Mouse (Mus musculus): ENCODE results near the gene Cd22. TPM values are rescaled to one million over a fixed set of nuclear protein-coding genes. Genes with fewer than 3 reads are reported as not detected.

Cd22 gene
- polyA plus RNA-seq, 1 experiment, result 0.03 TPM

DNA sequence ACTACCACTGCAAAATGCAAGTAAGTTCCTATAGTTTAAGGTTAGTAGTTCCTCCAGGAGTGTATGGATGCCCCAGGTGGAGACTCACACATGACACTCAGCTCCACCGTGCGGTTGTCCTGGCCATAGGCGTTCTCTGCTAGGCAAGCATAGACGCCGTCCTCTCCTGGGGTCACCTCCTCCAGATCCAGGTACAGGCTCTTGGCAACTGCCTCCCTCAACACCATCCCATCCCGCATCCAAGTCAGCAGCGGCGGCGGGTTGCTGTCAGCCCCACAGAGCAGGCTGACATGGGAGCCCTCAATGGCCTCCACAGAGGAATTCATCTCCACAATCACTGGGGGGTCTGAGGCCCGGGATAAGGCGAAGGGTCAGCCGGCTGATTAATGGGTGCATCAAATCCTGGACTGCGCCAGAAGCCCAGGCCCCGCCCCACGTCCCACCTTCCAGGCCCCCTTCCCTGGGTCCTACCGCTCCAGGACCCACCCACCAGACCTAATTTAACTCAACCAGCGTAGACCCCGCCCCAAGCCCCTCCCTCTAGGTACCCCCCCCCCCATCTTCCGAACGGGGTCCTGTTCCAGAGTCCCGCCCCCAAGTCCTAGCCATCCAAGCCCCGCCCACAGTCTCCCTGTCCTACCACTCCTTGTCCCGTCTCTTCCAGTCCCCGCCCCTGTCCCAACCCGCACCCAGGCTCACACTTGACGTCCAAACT, 28.3 kb upstream of the Cd22 start:
- peaks cover 26% of the 10 kb centered on the region for H3K4me1 ChIP-seq
- no peaks in the 10 kb centered on the region for H3K36me3 ChIP-seq (replicated peaks; ENCODE audit: low read length)
- H3K4me3 ChIP-seq (replicated peaks), result peak overlapping the region; percentile 86
- no peak for TF ChIP-seq GATA1 (IDR thresholded peaks at IDR 0.05; ENCODE audit: borderline replicate concordance, low read length)
- TF ChIP-seq FLI1 (IDR thresholded peaks at IDR 0.05; ENCODE audit: low read length), result no peak
- peaks cover 70% of the 10 kb centered on the region for H3K27me3 ChIP-seq (replicated peaks)
- no peaks in the 10 kb centered on the region for H3K9me3 ChIP-seq

DNA sequence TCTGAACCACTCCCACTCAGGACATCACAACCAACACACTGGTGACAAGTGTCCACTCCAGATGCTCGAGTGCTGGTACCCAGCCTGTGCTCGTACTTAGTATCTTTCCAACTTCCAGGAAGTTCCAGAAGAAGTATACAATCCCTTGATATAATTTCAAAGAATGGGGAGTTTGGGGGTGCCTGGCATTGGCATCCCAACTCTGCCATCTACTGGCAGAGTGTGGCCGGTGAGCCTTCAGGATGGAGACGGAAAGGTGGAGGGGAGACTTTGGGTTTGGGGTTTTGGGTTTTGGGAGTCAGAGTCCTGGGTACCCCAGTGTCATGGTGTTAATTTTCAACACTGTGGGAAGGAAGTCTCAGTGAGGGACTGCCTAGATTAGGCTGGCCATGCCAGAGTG, 23.9 kb upstream of the Cd22 start:
- Histone ChIP-seq H3K4me3 (replicated peaks) (no peak overlapping the region), H3K27me3 (replicated peaks) (peaks cover 72% of the 10 kb centered on the region), H3K9me3 (no peaks in the 10 kb centered on the region), H3K36me3 (replicated peaks; ENCODE audit: low read length) (no peaks in the 10 kb centered on the region), H3K4me1 (peaks cover 21% of the 10 kb centered on the region)
- TF ChIP-seq GATA1 (IDR thresholded peaks at IDR 0.05; ENCODE audit: borderline replicate concordance, low read length), result no peak
- no peak for TF ChIP-seq FLI1 (IDR thresholded peaks at IDR 0.05; ENCODE audit: low read length)

DNA sequence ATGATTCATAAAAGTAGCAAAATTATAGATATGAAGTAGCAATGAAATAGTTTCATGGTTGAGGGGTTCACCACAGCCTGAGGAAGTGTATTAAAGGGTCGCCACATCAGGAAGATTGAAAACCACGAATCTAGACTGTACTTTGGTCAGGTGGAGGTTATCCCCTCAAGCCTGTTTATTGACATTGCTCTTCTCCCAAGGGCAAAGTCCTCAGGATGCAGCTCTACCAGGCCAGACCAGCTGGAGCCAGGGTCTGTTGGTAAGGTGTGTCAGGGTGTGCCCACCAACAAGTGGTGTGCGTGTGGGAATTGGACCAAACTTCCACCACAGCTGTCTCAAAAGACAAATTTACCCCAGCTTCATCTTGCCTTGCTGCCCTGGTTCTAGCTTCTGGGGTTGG, 15.1 kb upstream of the Cd22 start:
- no peaks in the 10 kb centered on the region for H3K36me3 ChIP-seq (replicated peaks; ENCODE audit: low read length)
- no peaks in the 10 kb centered on the region for H3K9me3 ChIP-seq
- H3K4me1 ChIP-seq, result peaks cover 48% of the 10 kb centered on the region
- TF ChIP-seq FLI1 (IDR thresholded peaks at IDR 0.05; ENCODE audit: low read length) (no peak), GATA1 (IDR thresholded peaks at IDR 0.05; ENCODE audit: borderline replicate concordance, low read length) (no peak)
- H3K4me3 ChIP-seq (replicated peaks), result no peak overlapping the region
- peaks cover 56% of the 10 kb centered on the region for H3K27me3 ChIP-seq (replicated peaks)

DNA sequence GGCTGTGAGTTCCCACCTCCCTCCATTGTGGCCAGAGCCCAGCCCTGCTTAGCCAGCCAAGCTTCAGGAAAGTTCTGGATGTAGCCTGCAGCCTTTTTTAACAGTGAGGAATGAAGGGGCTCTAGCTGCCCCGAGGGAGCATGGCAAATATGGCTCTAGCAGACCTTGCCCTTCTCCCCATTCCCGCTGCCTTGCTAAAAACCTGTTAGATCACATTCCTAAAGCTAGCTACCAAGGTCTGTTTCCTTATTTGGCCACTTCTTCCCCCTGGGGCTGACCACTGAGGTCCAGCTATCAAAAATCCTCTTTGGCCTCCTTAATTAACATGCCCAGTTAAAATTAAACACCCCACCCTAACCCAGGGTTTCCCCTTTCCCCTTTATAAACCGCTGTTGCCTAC, 12.4 kb upstream of the Cd22 start:
- TF ChIP-seq FLI1 (IDR thresholded peaks at IDR 0.05; ENCODE audit: low read length) (no peak), GATA1 (IDR thresholded peaks at IDR 0.05; ENCODE audit: borderline replicate concordance, low read length) (no peak)
- no peak overlapping the region for H3K4me3 ChIP-seq (replicated peaks)
- H3K27me3 ChIP-seq (replicated peaks), result peaks cover 43% of the 10 kb centered on the region
- H3K9me3 ChIP-seq, result no peaks in the 10 kb centered on the region
- no peaks in the 10 kb centered on the region for H3K36me3 ChIP-seq (replicated peaks; ENCODE audit: low read length)
- peaks cover 41% of the 10 kb centered on the region for H3K4me1 ChIP-seq

DNA sequence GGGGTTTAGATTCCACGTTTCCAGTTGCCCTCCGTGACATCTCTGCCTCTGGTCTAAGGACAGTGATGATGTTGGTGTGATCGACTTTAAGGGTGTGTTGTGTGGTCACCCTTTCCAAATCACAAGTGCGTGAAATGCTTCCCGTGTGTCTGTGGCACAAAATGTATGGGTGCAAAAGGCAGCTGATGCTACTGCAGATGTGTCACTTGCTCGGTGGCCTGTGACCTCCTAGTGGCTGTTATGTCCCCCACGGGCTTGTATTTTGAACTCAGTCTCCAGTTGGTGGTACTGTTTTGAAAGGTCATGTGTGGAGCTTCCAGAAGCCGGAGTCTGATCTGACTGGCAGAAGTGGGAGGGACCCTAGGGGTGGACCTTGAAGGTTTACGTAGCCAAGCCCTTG, 11.6 kb upstream of the Cd22 start:
- no peak overlapping the region for H3K4me3 ChIP-seq (replicated peaks)
- peaks cover 40% of the 10 kb centered on the region for H3K27me3 ChIP-seq (replicated peaks)
- H3K4me1 ChIP-seq, result peaks cover 44% of the 10 kb centered on the region
- no peaks in the 10 kb centered on the region for H3K9me3 ChIP-seq
- no peaks in the 10 kb centered on the region for H3K36me3 ChIP-seq (replicated peaks; ENCODE audit: low read length)
- TF ChIP-seq GATA1 (IDR thresholded peaks at IDR 0.05; ENCODE audit: borderline replicate concordance, low read length), result no peak
- TF ChIP-seq FLI1 (IDR thresholded peaks at IDR 0.05; ENCODE audit: low read length), result no peak

DNA sequence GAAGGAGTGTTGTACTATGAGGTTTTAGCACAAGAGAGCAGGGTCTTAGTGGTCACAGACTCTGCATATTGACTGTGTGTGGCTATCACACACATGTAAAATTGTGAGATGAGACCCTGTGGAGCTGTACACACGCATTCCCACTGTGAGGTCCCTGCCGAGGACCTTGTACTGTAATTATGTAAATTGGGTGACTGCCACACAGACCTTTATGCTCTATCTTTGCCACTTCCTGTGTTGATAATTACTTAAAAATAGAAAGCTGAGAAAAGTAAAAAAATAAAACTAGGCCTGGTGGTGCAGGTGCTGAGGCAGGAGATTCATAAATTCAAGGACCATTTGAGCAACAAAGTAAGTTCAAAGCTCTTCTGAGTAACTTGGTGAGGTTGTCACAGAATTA, 10.5 kb upstream of the Cd22 start:
- no peaks in the 10 kb centered on the region for H3K9me3 ChIP-seq
- peaks cover 39% of the 10 kb centered on the region for H3K27me3 ChIP-seq (replicated peaks)
- TF ChIP-seq FLI1 (IDR thresholded peaks at IDR 0.05; ENCODE audit: low read length) (no peak), GATA1 (IDR thresholded peaks at IDR 0.05; ENCODE audit: borderline replicate concordance, low read length) (no peak)
- H3K4me3 ChIP-seq (replicated peaks), result no peak overlapping the region
- no peaks in the 10 kb centered on the region for H3K36me3 ChIP-seq (replicated peaks; ENCODE audit: low read length)
- peaks cover 44% of the 10 kb centered on the region for H3K4me1 ChIP-seq

DNA sequence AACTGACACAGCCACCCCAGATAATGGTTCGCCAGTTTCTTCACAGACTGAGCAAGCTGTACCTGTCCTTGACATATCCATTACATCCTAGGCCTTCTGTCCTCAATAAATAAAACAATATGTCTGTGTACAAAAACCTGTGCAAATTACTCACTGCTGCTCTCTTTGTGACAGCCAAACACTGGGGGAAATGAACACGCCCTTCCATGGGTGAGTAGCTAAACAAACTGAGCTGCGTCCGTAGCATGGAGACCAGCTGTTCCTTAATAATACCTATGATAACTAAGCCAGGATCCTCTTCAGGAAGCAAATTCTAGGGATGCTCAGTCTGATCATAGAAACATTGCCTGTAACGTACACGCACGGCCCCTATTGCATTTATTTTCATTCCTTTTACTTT, 8.6 kb upstream of the Cd22 start:
- Histone ChIP-seq H3K27me3 (replicated peaks) (peaks cover 37% of the 10 kb centered on the region), H3K9me3 (no peaks in the 10 kb centered on the region), H3K4me1 (peaks cover 48% of the 10 kb centered on the region), H3K4me3 (replicated peaks) (no peak overlapping the region), H3K36me3 (replicated peaks; ENCODE audit: low read length) (no peaks in the 10 kb centered on the region)
- no peak for TF ChIP-seq FLI1 (IDR thresholded peaks at IDR 0.05; ENCODE audit: low read length)
- no peak for TF ChIP-seq GATA1 (IDR thresholded peaks at IDR 0.05; ENCODE audit: borderline replicate concordance, low read length)

DNA sequence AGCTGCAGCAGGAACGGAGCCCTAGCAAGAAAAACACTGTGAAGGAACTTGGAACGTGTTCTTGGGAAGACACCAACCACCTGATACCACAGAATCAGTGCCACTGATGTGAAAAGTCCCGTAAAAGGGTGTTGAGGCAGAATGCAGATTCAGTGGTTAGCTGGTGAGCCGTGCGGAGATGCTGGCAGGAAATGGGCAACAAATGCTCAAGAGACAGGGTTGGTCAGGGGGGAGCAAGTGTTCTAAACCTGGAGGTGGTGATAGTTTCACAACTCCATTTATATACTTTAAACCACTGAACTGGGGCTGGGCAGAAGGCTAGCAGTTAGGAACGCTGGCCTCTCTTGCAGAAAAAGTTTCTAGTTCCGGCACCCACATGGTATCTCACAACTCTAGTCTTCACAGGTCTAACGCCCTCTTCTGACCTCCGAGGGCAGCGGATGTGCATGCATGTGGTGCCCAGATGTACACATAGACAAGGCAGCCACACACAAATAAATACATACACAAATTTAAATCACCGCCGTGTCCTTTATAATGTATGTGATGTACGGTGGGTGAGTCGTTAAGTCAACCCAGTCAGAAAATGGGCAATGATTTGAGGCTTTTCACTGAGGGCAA, 7.5 kb upstream of the Cd22 start:
- no peak overlapping the region for H3K4me3 ChIP-seq (replicated peaks)
- no peak for TF ChIP-seq GATA1 (IDR thresholded peaks at IDR 0.05; ENCODE audit: borderline replicate concordance, low read length)
- TF ChIP-seq FLI1 (IDR thresholded peaks at IDR 0.05; ENCODE audit: low read length), result no peak
- H3K4me1 ChIP-seq, result peaks cover 39% of the 10 kb centered on the region
- H3K36me3 ChIP-seq (replicated peaks; ENCODE audit: low read length), result no peaks in the 10 kb centered on the region
- H3K9me3 ChIP-seq, result no peaks in the 10 kb centered on the region
- H3K27me3 ChIP-seq (replicated peaks), result peaks cover 29% of the 10 kb centered on the region

DNA sequence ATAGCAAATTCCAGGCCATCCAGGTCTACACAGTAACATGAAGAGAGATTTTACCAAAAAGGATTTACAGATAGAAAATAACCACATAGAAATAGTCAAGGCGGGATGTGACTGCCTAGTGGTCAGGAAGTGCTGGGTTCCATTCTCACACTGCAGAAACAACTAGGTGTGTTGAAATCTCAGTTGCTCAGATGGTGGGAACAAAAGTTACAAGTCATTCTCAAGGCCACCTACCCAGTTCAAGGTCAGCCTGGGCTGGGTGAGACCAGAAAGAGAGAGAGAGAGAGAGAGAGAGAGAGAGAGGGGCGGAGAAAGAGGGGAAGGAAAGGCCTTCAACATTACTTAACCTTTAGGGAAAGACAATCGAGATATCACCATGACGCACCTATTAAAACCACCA, 6.7 kb upstream of the Cd22 start:
- Histone ChIP-seq H3K36me3 (replicated peaks; ENCODE audit: low read length) (no peaks in the 10 kb centered on the region), H3K4me1 (peaks cover 31% of the 10 kb centered on the region), H3K27me3 (replicated peaks) (peaks cover 22% of the 10 kb centered on the region), H3K9me3 (no peaks in the 10 kb centered on the region), H3K4me3 (replicated peaks) (no peak overlapping the region)
- TF ChIP-seq GATA1 (IDR thresholded peaks at IDR 0.05; ENCODE audit: borderline replicate concordance, low read length), result no peak
- no peak for TF ChIP-seq FLI1 (IDR thresholded peaks at IDR 0.05; ENCODE audit: low read length)

DNA sequence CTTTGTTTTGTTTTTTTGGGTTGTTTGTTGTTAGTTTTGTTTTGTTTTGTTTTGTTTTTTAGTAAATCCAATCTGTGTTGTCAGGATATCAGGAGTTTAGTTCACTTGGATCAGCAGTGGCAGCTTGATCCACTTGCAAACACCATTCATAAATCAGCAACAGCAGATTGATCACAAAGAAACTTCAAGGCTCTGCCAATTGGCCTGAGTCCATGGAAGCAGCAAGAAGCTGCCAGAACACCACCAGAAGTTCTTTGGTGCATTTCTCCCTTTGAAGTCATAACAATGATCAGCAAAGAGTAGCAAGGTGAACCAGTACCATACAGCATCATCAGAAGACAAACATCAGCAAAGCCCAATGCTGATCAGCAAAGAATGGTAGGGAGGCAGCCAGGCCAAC, 3.9 kb upstream of the Cd22 start:
- peaks cover 32% of the 10 kb centered on the region for H3K4me1 ChIP-seq
- H3K4me3 ChIP-seq (replicated peaks), result no peak overlapping the region
- TF ChIP-seq FLI1 (IDR thresholded peaks at IDR 0.05; ENCODE audit: low read length), result no peak
- no peak for TF ChIP-seq GATA1 (IDR thresholded peaks at IDR 0.05; ENCODE audit: borderline replicate concordance, low read length)

More for the DNA sequence above, 3.9 kb upstream of the Cd22 start:
- Histone ChIP-seq H3K9me3 (no peaks in the 10 kb centered on the region), H3K36me3 (replicated peaks; ENCODE audit: low read length) (no peaks in the 10 kb centered on the region), H3K27me3 (replicated peaks) (peaks cover 28% of the 10 kb centered on the region)

Measured in megakaryocyte, embryonic 14.5 days (primary cell).